Mouse (Mus musculus) stomach, postnatal 0 days (tissue): ENCODE measurements at regions not wholly inside any gene's neighbourhood (a gene's known extent, or its start where the extent isn't known, plus 50 kb on each side); places are given as distances from the start of the nearest gene placed in this dataset.

ENCODE experiments used
- ATAC-seq: fragments of 200-750 bp; cut with Nextera tagmentation; 2 replicates; pipeline ENCODE4 v1.8.0; 2017; ENCODE audit not compliant: low FRiP score, low TSS enrichment
- DNase-seq: peaks from one replicate; pipeline ENCODE4 v3.0.0-alpha.2; 2016; ENCODE audit warnings: low spot score
- H3K27ac ChIP-seq: fragments of 300-500 bp; sonication (generic); replicated peaks from 2 replicates; pipeline ENCODE4 v1.5.1; 2014; ENCODE audit warnings: mild to moderate bottlenecking, control low read depth
- H3K27me3 ChIP-seq: fragments of 300-500 bp; sonication (generic); 2 replicates; pipeline ENCODE4 v1.6.1; 2014; ENCODE audit warnings: low read length; ENCODE audit not compliant: control insufficient read depth, insufficient read depth
- H3K36me3 ChIP-seq: fragments of 300-500 bp; sonication (generic); 2 replicates; pipeline ENCODE4 v1.6.1; 2014; ENCODE audit warnings: low read length, mixed read lengths; ENCODE audit not compliant: control insufficient read depth, insufficient read depth
- H3K4me1 ChIP-seq: fragments of 300-500 bp; sonication (generic); replicated peaks from 2 replicates; pipeline ENCODE4 v1.6.1; 2014; ENCODE audit warnings: antibody characterized with exemption; ENCODE audit not compliant: control insufficient read depth, insufficient read depth
- H3K4me2 ChIP-seq: fragments of 300-500 bp; sonication (generic); replicated peaks from 2 replicates; pipeline ENCODE4 v1.6.1; 2014; ENCODE audit warnings: low read depth, mild to moderate bottlenecking, control low read depth, moderate library complexity
- H3K4me3 ChIP-seq: fragments of 300-500 bp; sonication (generic); 2 replicates; pipeline ENCODE4 v1.5.1; 2014; ENCODE audit warnings: low read depth, low read length, control low read depth
- H3K9ac ChIP-seq: fragments of 300-500 bp; sonication (generic); 2 replicates; pipeline ENCODE4 v1.6.1; 2014; ENCODE audit warnings: mild to moderate bottlenecking, low read length, control low read depth, mixed read lengths
- H3K9me3 ChIP-seq: fragments of 300-500 bp; sonication (generic); 2 replicates; pipeline ENCODE4 v1.6.1; 2016; ENCODE audit warnings: low read length; ENCODE audit not compliant: control insufficient read depth
- CTCF ChIP-seq: IDR thresholded peaks from 2 replicates; pipeline ENCODE4 v1.5.1; 2016; ENCODE audit warnings: antibody characterized with exemption, low read depth, mild to moderate bottlenecking, moderate library complexity
- EP300 ChIP-seq: optimal IDR thresholded peaks from 2 replicates; pipeline ENCODE3; 2016; ENCODE audit warnings: antibody characterized with exemption
- WGBS: fragments of 180-500 bp; shearing (Covaris S2); extraction: QIAGEN DNeasy Blood & Tissue Kit; methylation state at CpG from one replicate; pipeline ENCODE4 v1.1.7; 2014; 5-methylcytosine and 5-hydroxymethylcytosine counted together

DNA sequence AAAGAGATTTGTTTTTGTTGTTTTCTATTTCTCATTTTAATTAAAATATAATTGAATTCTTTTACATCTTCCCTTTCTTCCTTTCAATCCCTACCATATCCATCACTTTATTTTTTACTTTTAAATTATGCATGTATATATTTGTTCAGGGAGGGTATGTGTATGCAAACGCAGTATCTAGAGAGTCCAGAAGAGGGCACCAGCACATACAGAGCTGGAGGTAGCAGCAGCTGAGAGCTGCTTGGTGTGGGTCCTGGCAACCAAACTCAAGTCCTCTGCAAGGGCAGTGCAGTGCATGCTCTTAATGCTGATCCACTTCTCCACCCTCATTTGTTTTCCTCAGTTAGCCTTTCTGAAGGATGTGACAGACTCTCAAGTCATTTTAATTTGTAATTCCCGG, 568.7 kb downstream of the Zfp619 start:
- Histone ChIP-seq H3K27ac (no peak overlapping the region), H3K9me3 (no peaks in the 10 kb centered on the region), H3K4me1 (no peaks in the 10 kb centered on the region), H3K4me3 (no peak overlapping the region), H3K4me2 (no peak overlapping the region), H3K27me3 (no peaks in the 10 kb centered on the region), H3K9ac (no peak overlapping the region), H3K36me3 (no peaks in the 10 kb centered on the region)
- 45% methylated on average over 2 of the region's 2 CpGs for WGBS
- TF ChIP-seq CTCF (peak; percentile 55), EP300 (no peak)
- no peak for DNase-seq
- no peak for ATAC-seq

GRCm38 (mm10) chr7:40097094-40097493, 579.5 kb downstream of the Zfp619 start:
- no peaks in the 10 kb centered on the region for H3K9me3 ChIP-seq
- no peaks in the 10 kb centered on the region for H3K36me3 ChIP-seq
- no peak for DNase-seq
- H3K27me3 ChIP-seq: no peaks in the 10 kb centered on the region
- no peaks in the 10 kb centered on the region for H3K4me1 ChIP-seq
- no peak overlapping the region for H3K4me2 ChIP-seq
- TF ChIP-seq CTCF: no peak
- no peak for TF ChIP-seq EP300
- H3K4me3 ChIP-seq: no peak overlapping the region
- no peak for ATAC-seq
- 55% methylated on average over 2 of the region's 2 CpGs for WGBS
- H3K27ac ChIP-seq: no peak overlapping the region
- H3K9ac ChIP-seq: no peak overlapping the region

GRCm38 (mm10) chr7:40103057-40103945, 585.7 kb downstream of the Zfp619 start:
- no peaks in the 10 kb centered on the region for H3K36me3 ChIP-seq
- H3K27me3 ChIP-seq: no peaks in the 10 kb centered on the region
- no peaks in the 10 kb centered on the region for H3K9me3 ChIP-seq
- no peak overlapping the region for H3K4me3 ChIP-seq
- TF ChIP-seq EP300 (no peak), CTCF (no peak)
- H3K4me1 ChIP-seq: no peaks in the 10 kb centered on the region
- no peak overlapping the region for H3K27ac ChIP-seq
- H3K9ac ChIP-seq: no peak overlapping the region
- H3K4me2 ChIP-seq: no peak overlapping the region
- no peak for DNase-seq
- WGBS: 80% methylated on average over 7 of the region's 7 CpGs
- ATAC-seq: no peak

GRCm38 (mm10) chr7:40142906-40143305, 625.3 kb downstream of the Zfp619 start:
- DNase-seq: no peak
- no peak for TF ChIP-seq EP300
- no peak for TF ChIP-seq CTCF
- WGBS: 47% methylated on average over 4 of the region's 4 CpGs
- H3K27ac ChIP-seq: no peak overlapping the region
- no peak overlapping the region for H3K4me2 ChIP-seq
- no peaks in the 10 kb centered on the region for H3K9me3 ChIP-seq
- H3K4me3 ChIP-seq: no peak overlapping the region
- no peaks in the 10 kb centered on the region for H3K36me3 ChIP-seq
- no peak overlapping the region for H3K9ac ChIP-seq
- no peak for ATAC-seq
- no peaks in the 10 kb centered on the region for H3K4me1 ChIP-seq
- no peaks in the 10 kb centered on the region for H3K27me3 ChIP-seq

DNA sequence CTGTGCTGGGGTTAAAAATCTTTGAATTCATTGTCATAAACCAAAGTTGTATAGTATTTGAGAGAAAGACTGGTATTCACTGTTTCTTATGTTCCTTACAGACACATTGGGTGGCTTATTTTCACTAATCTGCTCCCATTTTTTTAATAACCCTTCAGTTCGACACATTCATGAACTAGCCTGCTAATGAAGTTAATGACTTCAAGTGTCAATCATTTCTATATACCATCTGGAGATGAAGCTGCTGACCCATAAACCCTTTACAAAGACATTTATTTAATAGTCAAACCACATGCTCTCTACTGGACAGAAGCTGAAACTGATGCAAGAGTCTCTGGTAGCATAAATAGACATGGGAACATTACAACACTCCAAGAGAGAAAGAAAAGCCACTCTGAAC, 626.9 kb downstream of the Zfp619 start:
- no peaks in the 10 kb centered on the region for H3K4me1 ChIP-seq
- no peaks in the 10 kb centered on the region for H3K9me3 ChIP-seq
- 86% methylated on average over 1 of the region's 1 CpGs for WGBS
- no peak overlapping the region for H3K27ac ChIP-seq
- no peaks in the 10 kb centered on the region for H3K27me3 ChIP-seq
- H3K36me3 ChIP-seq: no peaks in the 10 kb centered on the region
- H3K9ac ChIP-seq: no peak overlapping the region
- H3K4me3 ChIP-seq: no peak overlapping the region
- no peak overlapping the region for H3K4me2 ChIP-seq
- ATAC-seq: no peak
- DNase-seq: no peak
- no peak for TF ChIP-seq CTCF
- no peak for TF ChIP-seq EP300

DNA sequence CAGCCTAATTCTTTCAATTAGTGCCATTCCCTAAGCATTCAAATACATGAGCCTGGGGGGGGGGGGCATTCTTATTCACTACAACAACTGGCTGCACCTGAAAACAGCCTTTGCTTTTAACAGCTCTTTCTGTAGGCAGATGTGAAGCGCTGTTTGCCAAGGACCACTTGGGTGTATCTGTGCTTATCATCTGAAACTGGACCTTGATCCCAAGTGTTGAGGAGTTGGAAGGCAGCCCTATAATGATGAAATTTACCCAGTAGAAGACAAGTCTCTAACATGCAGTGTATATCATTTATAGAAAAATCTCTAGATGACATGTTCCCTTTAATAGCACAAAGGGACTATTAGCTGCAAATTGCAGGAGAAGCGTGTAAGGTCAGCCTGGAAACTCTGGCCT, 660.0 kb downstream of the Zfp619 start:
- 87% methylated on average over 2 of the region's 2 CpGs for WGBS

More for the DNA sequence above, 660.0 kb downstream of the Zfp619 start:
- H3K9me3 ChIP-seq: no peaks in the 10 kb centered on the region
- no peaks in the 10 kb centered on the region for H3K36me3 ChIP-seq
- H3K9ac ChIP-seq: no peak overlapping the region
- H3K4me2 ChIP-seq: no peak overlapping the region
- H3K4me3 ChIP-seq: no peak overlapping the region
- ATAC-seq: no peak
- DNase-seq: no peak
- no peak overlapping the region for H3K27ac ChIP-seq
- TF ChIP-seq EP300: no peak
- no peak for TF ChIP-seq CTCF
- H3K27me3 ChIP-seq: no peaks in the 10 kb centered on the region
- H3K4me1 ChIP-seq: no peaks in the 10 kb centered on the region
